Mouse (Mus musculus): ENCODE results near the gene St8sia1. TPM values are rescaled to one million over a fixed set of nuclear protein-coding genes. Genes with fewer than 3 reads are reported as not detected.

The St8sia1 gene
- polyA plus RNA-seq, 1 experiment from 2014 or later = 0.07 TPM

DNA sequence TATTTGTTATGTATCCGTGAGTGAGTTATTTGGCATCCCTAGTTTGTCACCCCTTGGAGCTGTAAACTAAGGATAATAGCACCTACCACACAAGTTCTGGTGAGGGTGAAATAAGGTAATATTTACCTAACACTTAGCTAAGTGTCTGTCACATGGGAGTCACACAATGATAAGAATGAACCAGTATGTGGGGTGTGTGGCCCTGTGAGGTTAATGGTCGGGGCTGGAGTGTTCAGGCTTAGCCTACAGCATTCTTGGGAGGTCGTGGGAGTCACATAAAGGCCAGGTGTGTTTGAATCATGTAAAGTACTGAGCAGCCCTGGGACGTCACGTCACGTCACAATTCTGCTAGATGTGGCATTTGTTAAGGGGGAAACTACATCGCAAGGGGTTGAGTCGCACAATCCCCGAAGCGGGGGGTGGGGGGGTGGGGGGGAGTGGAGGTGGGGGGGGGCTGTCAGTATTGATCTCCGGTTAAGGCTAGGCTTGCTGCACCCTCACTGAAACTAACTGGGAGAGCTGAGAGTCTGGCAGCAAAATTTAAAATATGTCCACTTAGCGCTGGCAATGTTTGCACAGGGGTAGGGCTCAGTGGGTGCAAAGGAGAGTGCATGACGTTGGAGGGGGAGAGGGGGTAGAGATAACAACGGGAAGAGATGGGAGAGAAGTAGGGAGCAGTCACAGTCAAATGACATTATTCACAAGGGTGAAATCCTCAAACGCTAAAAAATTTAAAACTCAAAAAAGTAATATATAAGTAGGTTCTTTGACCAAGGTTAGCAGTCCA lies 168.4 kb downstream of the St8sia1 start:
- no peaks in the 10 kb centered on the region for H3K36me3 ChIP-seq (ENCODE audit: insufficient read depth)

GRCm38 (mm10) chr6:142795087-142795486 lies 169.2 kb downstream of the St8sia1 start:
- 54% methylated on average over 9 of the region's 9 CpGs for WGBS
- DNase-seq (no peak), ATAC-seq (ENCODE audit: insufficient read depth) (no peak)
- Histone ChIP-seq H3K4me1 (ENCODE audit: insufficient read depth) (0 out of 2 replicates have a peak, but pooled peaks cover 3% of the 10 kb centered on the region), H3K9me3 (ENCODE audit: low read depth, low read length) (no peaks in the 10 kb centered on the region), H3K4me3 (ENCODE audit: low read depth, low read length) (no peak overlapping the region), H3K36me3 (ENCODE audit: insufficient read depth) (no peaks in the 10 kb centered on the region), H3K9ac (no peak overlapping the region), H3K27ac (ENCODE audit: low read depth) (no peak overlapping the region), H3K4me2 (no peak overlapping the region), H3K27me3 (ENCODE audit: insufficient read depth, low read length) (no peaks in the 10 kb centered on the region)
- TF ChIP-seq CTCF (IDR thresholded peaks at IDR 0.05; ENCODE audit: low read depth) = no peak

More for the DNA sequence above, 168.4 kb downstream of the St8sia1 start:
- H3K4me2 ChIP-seq = 0 out of 2 replicates have a peak overlapping the region, but pooled peaks have one; percentile 2
- no peak overlapping the region for H3K27ac ChIP-seq (ENCODE audit: low read depth)
- H3K4me3 ChIP-seq (ENCODE audit: low read depth, low read length) = no peak overlapping the region
- no peaks in the 10 kb centered on the region for H3K27me3 ChIP-seq (ENCODE audit: insufficient read depth, low read length)
- no peak for TF ChIP-seq CTCF (IDR thresholded peaks at IDR 0.05; ENCODE audit: low read depth)
- peak; percentile 19 for DNase-seq
- peak; percentile 78; the same call in 1 of the 2 replicates for ATAC-seq (ENCODE audit: insufficient read depth)
- H3K9me3 ChIP-seq (ENCODE audit: low read depth, low read length) = no peaks in the 10 kb centered on the region
- WGBS = 27% methylated on average over 15 of the region's 15 CpGs
- H3K4me1 ChIP-seq (ENCODE audit: insufficient read depth) = 0 out of 2 replicates have a peak, but pooled peaks cover 3% of the 10 kb centered on the region
- H3K9ac ChIP-seq = no peak overlapping the region

DNA sequence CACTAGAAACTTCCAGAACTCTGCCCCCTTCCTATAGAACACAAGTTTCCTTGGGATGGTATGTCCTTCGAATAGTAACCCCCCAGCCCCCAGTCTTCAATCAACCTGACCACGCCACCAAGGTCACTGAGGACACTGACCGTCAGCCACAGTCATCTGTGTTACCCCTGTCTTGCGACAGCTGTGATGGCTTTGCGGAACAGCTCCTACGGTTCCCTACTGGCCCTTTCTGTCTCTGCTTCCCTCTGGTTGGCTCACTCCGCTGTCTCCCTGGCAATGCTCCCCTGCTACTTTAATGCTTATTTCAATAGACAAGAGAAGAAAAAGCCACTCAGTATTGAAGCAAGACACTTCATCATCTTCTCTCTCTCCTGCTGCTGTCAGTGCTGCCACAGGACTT lies 170.8 kb downstream of the St8sia1 start:
- H3K4me3 ChIP-seq (ENCODE audit: low read depth, low read length) = no peak overlapping the region
- no peak overlapping the region for H3K27ac ChIP-seq (ENCODE audit: low read depth)
- WGBS = 29% methylated on average over 7 of the region's 7 CpGs
- DNase-seq (peak; percentile 57), ATAC-seq (ENCODE audit: insufficient read depth) (peak; percentile 48; the same call in 1 of the 2 replicates)
- H3K36me3 ChIP-seq (ENCODE audit: insufficient read depth) = no peaks in the 10 kb centered on the region
- 0 out of 2 replicates have a peak, but pooled peaks cover 3% of the 10 kb centered on the region for H3K4me1 ChIP-seq (ENCODE audit: insufficient read depth)
- H3K9me3 ChIP-seq (ENCODE audit: low read depth, low read length) = no peaks in the 10 kb centered on the region
- no peak for TF ChIP-seq CTCF (IDR thresholded peaks at IDR 0.05; ENCODE audit: low read depth)
- no peak overlapping the region for H3K9ac ChIP-seq
- no peaks in the 10 kb centered on the region for H3K27me3 ChIP-seq (ENCODE audit: insufficient read depth, low read length)
- H3K4me2 ChIP-seq = no peak overlapping the region

GRCm38 (mm10) chr6:142792241-142792968 lies 171.8 kb downstream of the St8sia1 start:
- H3K36me3 ChIP-seq (ENCODE audit: insufficient read depth) = no peaks in the 10 kb centered on the region
- DNase-seq = no peak

GRCm38 (mm10) chr6:142789736-142790135 lies 174.5 kb downstream of the St8sia1 start:
- Histone ChIP-seq H3K27me3 (ENCODE audit: insufficient read depth, low read length) (no peaks in the 10 kb centered on the region), H3K9ac (no peak overlapping the region), H3K4me2 (no peak overlapping the region), H3K4me1 (ENCODE audit: insufficient read depth) (0 out of 2 replicates have a peak, but pooled peaks cover 3% of the 10 kb centered on the region), H3K27ac (ENCODE audit: low read depth) (no peak overlapping the region), H3K36me3 (ENCODE audit: insufficient read depth) (no peaks in the 10 kb centered on the region), H3K4me3 (ENCODE audit: low read depth, low read length) (no peak overlapping the region), H3K9me3 (ENCODE audit: low read depth, low read length) (no peaks in the 10 kb centered on the region)
- ATAC-seq (ENCODE audit: insufficient read depth) (no peak), DNase-seq (no peak)
- 96% methylated on average over 10 of the region's 10 CpGs for WGBS
- TF ChIP-seq CTCF (IDR thresholded peaks at IDR 0.05; ENCODE audit: low read depth) = no peak

More at GRCm38 (mm10) chr6:142792241-142792968, 171.8 kb downstream of the St8sia1 start:
- no peak overlapping the region for H3K4me2 ChIP-seq
- no peak overlapping the region for H3K9ac ChIP-seq
- H3K4me1 ChIP-seq (ENCODE audit: insufficient read depth) = 0 out of 2 replicates have a peak, but pooled peaks cover 3% of the 10 kb centered on the region
- ATAC-seq (ENCODE audit: insufficient read depth) = no peak
- H3K4me3 ChIP-seq (ENCODE audit: low read depth, low read length) = no peak overlapping the region
- H3K27me3 ChIP-seq (ENCODE audit: insufficient read depth, low read length) = no peaks in the 10 kb centered on the region
- H3K27ac ChIP-seq (ENCODE audit: low read depth) = no peak overlapping the region
- WGBS = 36% methylated on average over 13 of the region's 13 CpGs
- no peaks in the 10 kb centered on the region for H3K9me3 ChIP-seq (ENCODE audit: low read depth, low read length)
- TF ChIP-seq CTCF (IDR thresholded peaks at IDR 0.05; ENCODE audit: low read depth) = no peak

DNA sequence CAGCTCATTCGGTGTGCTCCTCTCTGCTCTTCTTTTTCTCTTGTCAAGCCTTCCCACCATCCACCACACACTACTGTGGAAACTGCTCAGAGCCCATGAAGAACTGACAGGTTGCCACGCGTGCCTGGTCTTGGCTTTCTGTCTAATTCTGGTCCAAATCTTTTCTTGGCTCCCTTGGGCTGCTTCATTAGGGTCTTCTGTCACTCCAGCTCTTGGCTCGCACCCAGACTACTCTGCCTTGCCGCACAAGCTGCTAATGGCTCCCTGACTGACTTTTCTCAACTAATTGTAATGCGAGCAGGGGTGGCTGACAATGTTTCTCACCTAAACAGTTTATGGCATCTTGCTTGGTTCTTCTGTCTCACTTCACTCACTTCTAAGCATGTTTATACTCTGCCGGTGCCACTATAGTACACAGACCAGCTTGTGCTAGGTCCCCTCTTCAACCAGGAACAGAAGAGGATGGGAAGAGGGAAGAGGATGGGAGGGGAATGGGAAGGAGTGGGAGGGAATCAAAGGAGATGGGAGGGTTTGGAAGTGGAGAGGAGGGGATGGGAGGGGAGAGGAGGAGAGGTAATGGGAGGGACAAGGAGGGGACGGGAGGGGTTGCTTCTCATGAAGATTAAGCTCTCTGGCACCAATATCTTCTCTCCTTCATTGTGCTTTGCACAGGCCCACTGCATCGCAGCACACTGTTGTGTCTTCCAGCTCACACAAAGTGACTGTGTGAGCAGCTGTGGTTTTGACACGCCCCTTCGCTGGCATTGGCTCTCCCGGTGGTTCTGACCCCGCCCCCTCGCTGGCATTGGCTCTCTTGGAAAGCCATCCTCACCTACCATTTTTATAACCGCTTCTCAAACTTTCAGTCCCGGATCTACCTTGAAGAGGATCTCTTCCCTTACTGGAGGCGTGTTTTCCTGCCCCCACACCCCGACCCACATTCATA lies 175.9 kb downstream of the St8sia1 start:
- Histone ChIP-seq H3K4me3 (ENCODE audit: low read depth, low read length) (no peak overlapping the region), H3K9ac (no peak overlapping the region), H3K27me3 (ENCODE audit: insufficient read depth, low read length) (no peaks in the 10 kb centered on the region), H3K9me3 (ENCODE audit: low read depth, low read length) (no peaks in the 10 kb centered on the region), H3K4me2 (peak overlapping the region; percentile 3; the same call in 1 of the 2 replicates), H3K4me1 (ENCODE audit: insufficient read depth) (no peaks in the 10 kb centered on the region), H3K27ac (ENCODE audit: low read depth) (no peak overlapping the region), H3K36me3 (ENCODE audit: insufficient read depth) (no peaks in the 10 kb centered on the region)
- 42% methylated on average over 18 of the region's 18 CpGs for WGBS
- peak; percentile 62; the same call in 1 of the 2 replicates for ATAC-seq (ENCODE audit: insufficient read depth)
- peak; percentile 60 for DNase-seq
- TF ChIP-seq CTCF (IDR thresholded peaks at IDR 0.05; ENCODE audit: low read depth) = no peak

Data from lung, embryonic 14.5 days (tissue).